Mouse (Mus musculus): ENCODE data around the gene Ttll11. TPM values are rescaled to one million over a fixed set of nuclear protein-coding genes. Genes with fewer than 3 reads are reported as not detected.

Gene Ttll11
- polyA plus RNA-seq, 1 experiment from 2014 or later = 4.1 TPM

DNA sequence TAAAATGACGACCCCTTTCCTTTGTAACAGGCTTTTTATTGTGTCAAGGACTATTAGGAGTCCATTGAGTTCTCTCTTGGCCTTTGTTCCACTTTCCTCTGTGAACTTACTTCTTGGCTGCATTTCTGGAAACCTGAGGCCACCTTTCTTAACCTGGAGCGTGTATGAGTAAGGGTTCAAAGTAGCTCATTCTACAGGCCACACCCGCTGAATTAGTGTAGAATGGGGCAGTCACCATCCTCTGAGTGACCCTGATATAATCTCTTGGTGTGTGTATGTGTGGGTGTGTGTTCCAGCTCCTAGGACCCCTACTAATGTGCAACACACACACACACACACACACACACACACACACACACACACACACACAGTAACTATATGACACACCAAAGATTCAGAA, 89.1 kb downstream of the Ttll11 start:
- no peaks in the 10 kb centered on the region for H3K4me1 ChIP-seq (replicated peaks)
- H3K9ac ChIP-seq = no peak overlapping the region
- H3K36me3 ChIP-seq = no peaks in the 10 kb centered on the region
- ATAC-seq (ENCODE audit: low FRiP score) = no peak
- no peaks in the 10 kb centered on the region for H3K27me3 ChIP-seq
- H3K4me2 ChIP-seq = no peak overlapping the region
- H3K27ac ChIP-seq = no peak overlapping the region
- H3K9me3 ChIP-seq = no peaks in the 10 kb centered on the region
- H3K4me3 ChIP-seq = no peak overlapping the region
- 82% methylated on average over 3 of the region's 3 CpGs for WGBS

DNA sequence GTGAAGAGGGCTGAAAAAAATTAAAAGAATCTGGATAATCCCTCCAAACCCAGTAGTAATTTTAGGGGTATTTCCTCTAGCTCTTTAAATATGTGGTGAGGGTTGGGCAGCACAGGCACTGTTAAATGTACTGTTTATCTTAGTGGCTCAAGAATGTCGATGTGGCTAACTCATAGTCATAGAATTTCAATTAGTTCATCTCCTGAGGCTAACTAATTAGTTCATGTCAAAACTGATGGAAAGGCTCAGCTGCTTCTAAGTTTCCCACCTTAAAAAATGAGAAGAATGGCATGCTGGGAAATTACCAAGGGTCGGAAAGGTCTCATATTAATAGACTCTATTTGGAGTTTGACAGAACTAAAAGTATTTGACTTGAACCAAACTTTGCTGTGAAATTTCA, 89.9 kb downstream of the Ttll11 start:
- H3K9me3 ChIP-seq = no peaks in the 10 kb centered on the region
- no peaks in the 10 kb centered on the region for H3K27me3 ChIP-seq
- no peaks in the 10 kb centered on the region for H3K36me3 ChIP-seq
- H3K4me2 ChIP-seq = no peak overlapping the region
- WGBS = 62% methylated on average over 2 of the region's 2 CpGs
- ATAC-seq (ENCODE audit: low FRiP score) = no peak
- H3K4me3 ChIP-seq = no peak overlapping the region
- no peaks in the 10 kb centered on the region for H3K4me1 ChIP-seq (replicated peaks)
- H3K27ac ChIP-seq = no peak overlapping the region
- no peak overlapping the region for H3K9ac ChIP-seq

- no peaks in the 10 kb centered on the region for H3K9me3 ChIP-seq
- H3K36me3 ChIP-seq = no peaks in the 10 kb centered on the region
- no peak overlapping the region for H3K27ac ChIP-seq
- WGBS = 47% methylated on average over 7 of the region's 7 CpGs
- peaks cover 3% of the 10 kb centered on the region; the same call in 1 of the 2 replicates for H3K27me3 ChIP-seq
- H3K4me1 ChIP-seq (replicated peaks) = peaks cover 17% of the 10 kb centered on the region
- no peak overlapping the region for H3K9ac ChIP-seq
- no peak overlapping the region for H3K4me3 ChIP-seq
- H3K4me2 ChIP-seq = no peak overlapping the region
- no peak for ATAC-seq (ENCODE audit: low FRiP score)
These were observed 95.4 kb downstream of the Ttll11 start for GRCm38 (mm10) chr2:35884296-35884695.

DNA sequence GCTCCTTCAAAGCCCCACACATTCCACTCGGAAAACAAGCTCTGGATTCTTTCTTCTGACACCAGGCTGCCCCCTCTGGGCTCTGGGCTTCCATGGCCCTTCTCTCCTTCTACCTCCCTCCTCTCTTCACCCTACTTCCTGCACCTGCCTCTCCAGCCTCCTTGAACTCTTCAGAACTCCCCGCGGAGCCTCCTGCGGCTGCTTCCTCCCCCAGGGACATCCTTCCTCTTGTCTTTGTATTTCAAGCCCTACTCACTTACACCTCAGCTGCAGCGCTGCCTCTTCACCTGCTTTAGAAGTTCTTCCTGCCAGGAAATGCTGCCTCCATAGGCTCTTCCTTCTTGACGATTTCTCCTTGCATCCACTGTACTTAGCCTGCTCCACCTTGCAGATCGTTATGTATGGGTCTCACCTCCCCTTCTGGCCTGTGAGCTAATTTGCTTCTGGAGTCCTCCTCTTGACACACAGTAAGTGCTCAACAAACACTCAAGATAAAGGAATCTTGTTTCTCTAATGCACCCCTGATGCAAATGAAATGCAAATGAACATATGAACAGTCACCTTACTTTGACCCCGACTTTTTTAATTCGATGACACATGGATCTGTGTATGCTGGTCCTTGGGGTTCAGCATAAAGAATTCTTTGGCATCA, 97.3 kb downstream of the Ttll11 start:
- Histone ChIP-seq H3K4me3 (no peak overlapping the region), H3K9ac (no peak overlapping the region), H3K27ac (no peak overlapping the region), H3K27me3 (peaks cover 4% of the 10 kb centered on the region; the same call in 1 of the 2 replicates), H3K9me3 (no peaks in the 10 kb centered on the region), H3K36me3 (no peaks in the 10 kb centered on the region), H3K4me2 (no peak overlapping the region), H3K4me1 (replicated peaks) (peaks cover 23% of the 10 kb centered on the region)
- WGBS = 64% methylated on average over 9 of the region's 9 CpGs
- no peak for ATAC-seq (ENCODE audit: low FRiP score)

DNA sequence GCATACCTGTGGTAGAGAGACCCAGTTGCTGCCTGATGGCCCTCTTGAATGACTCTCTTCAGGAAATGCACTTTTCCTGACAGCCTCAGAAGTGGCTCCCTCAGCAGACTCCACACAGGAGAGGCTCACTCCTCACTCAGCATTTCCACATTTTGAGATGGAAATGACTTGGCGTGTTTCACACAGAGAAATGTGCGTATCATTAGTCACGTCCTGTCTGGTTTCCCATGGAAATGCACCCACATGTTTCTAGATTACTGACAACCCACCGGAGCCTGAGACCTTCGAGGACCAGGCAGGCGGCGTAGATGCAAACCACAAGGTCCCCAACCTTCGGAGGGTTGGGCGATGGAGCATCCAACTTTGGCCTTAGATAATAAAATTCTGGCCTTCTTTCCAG, 97.8 kb downstream of the Ttll11 start:
- H3K4me2 ChIP-seq = no peak overlapping the region
- H3K9me3 ChIP-seq = no peaks in the 10 kb centered on the region
- peaks cover 4% of the 10 kb centered on the region; the same call in 1 of the 2 replicates for H3K27me3 ChIP-seq
- H3K4me3 ChIP-seq = no peak overlapping the region
- H3K9ac ChIP-seq = no peak overlapping the region
- no peak for ATAC-seq (ENCODE audit: low FRiP score)
- no peak overlapping the region for H3K27ac ChIP-seq
- no peaks in the 10 kb centered on the region for H3K36me3 ChIP-seq
- 77% methylated on average over 9 of the region's 9 CpGs for WGBS
- peaks cover 29% of the 10 kb centered on the region for H3K4me1 ChIP-seq (replicated peaks)

DNA sequence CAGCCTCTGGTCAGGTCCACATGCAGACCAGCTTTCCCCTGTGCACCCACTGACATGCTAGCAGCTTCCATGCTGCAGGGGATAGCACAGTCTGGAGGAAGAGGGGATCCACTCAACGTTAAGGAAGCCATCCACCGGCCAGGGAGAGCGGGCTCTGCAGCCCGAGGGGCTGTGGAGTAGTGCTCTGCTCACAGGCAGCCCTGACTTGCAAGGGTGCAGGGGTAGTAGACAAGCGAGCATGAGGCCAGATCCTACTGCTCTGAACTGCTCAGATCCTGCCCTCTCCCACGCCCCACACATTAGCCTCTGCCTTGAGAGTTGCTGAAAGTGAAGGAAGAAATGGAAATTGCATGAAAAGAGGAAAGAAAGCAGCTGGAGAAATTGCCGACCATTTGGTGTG, 99.4 kb downstream of the Ttll11 start:
- no peak overlapping the region for H3K4me3 ChIP-seq
- no peak overlapping the region for H3K4me2 ChIP-seq
- 58% methylated on average over 7 of the region's 7 CpGs for WGBS
- no peak for ATAC-seq (ENCODE audit: low FRiP score)
- H3K27ac ChIP-seq = 0 out of 2 replicates have a peak overlapping the region, but pooled peaks have one; percentile 12
- no peak overlapping the region for H3K9ac ChIP-seq
- no peaks in the 10 kb centered on the region for H3K9me3 ChIP-seq
- H3K4me1 ChIP-seq (replicated peaks) = peaks cover 32% of the 10 kb centered on the region
- H3K36me3 ChIP-seq = no peaks in the 10 kb centered on the region
- peaks cover 4% of the 10 kb centered on the region; the same call in 1 of the 2 replicates for H3K27me3 ChIP-seq

DNA sequence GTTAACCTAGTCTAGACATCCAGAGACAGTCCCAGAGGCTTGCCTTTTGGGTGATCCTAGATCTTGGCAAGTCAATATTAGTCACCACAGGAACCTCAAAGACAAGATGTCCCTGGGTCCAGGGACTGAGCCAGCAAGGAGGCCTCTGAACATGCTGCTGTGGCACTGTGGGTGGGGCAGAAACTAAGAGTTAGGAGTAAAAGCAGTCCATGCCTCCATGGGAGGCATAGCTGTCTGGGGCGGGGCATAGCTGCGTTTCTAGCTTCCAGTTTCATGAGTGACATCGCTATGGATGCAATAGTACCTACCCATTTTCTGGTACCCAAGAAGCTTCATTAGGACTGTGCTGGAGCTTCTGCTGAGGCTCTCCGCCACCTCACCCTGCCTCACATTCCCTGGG, 99.8 kb downstream of the Ttll11 start:
- no peaks in the 10 kb centered on the region for H3K9me3 ChIP-seq
- H3K4me2 ChIP-seq = no peak overlapping the region
- no peak overlapping the region for H3K27ac ChIP-seq
- no peaks in the 10 kb centered on the region for H3K36me3 ChIP-seq
- WGBS = 69% methylated on average over 4 of the region's 4 CpGs
- H3K4me3 ChIP-seq = no peak overlapping the region
- ATAC-seq (ENCODE audit: low FRiP score) = 0 out of 2 replicates have a peak, but pooled peaks have one; percentile 22
- no peak overlapping the region for H3K9ac ChIP-seq
- H3K27me3 ChIP-seq = peaks cover 4% of the 10 kb centered on the region; the same call in 1 of the 2 replicates
- peaks cover 32% of the 10 kb centered on the region for H3K4me1 ChIP-seq (replicated peaks)

DNA sequence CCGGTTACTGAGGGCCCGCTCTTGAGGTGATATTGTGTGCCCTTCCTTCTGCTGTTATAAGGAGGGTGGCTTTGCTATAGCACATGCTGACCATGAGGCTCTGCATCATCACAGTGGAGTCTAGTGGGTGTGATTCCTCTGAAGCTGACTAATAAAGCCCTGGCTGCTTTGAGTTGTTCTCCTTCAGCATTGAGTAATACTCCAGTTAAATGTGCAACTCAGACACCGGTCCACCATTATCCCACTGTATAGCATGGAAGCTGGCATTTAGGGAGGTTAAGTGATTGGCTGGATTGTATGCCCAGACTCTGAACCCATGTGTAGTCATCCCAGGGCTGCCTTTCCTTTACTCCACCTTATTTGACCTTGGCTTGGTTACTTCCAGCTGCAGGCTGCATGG, 101.2 kb downstream of the Ttll11 start:
- H3K4me1 ChIP-seq (replicated peaks) = peaks cover 33% of the 10 kb centered on the region
- no peak overlapping the region for H3K27ac ChIP-seq
- H3K4me2 ChIP-seq = no peak overlapping the region
- H3K9me3 ChIP-seq = no peaks in the 10 kb centered on the region
- no peak overlapping the region for H3K4me3 ChIP-seq
- H3K9ac ChIP-seq = no peak overlapping the region
- H3K36me3 ChIP-seq = no peaks in the 10 kb centered on the region
- peaks cover 4% of the 10 kb centered on the region; the same call in 1 of the 2 replicates for H3K27me3 ChIP-seq
- no peak for ATAC-seq (ENCODE audit: low FRiP score)
- 99% methylated on average over 3 of the region's 3 CpGs for WGBS

DNA sequence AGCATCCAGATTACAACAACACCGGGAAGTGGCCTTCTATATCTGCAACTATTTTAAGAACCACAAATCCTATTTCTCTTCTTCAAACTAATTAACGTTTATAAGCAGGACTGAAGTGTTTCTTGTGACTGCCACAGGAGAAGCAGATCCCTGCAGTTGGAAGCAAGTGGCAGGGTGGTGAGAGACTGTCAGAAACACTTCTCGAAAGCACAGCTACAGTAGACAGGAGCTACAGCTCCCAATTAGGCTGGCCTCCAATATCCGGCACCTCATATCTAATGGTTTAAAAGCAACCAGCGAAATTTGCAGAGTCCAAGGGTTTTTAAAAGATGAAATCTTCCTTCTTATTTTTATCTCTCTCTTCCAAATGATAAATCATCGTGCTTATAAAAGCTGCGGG, 104.1 kb downstream of the Ttll11 start:
- WGBS = 88% methylated on average over 7 of the region's 7 CpGs
- no peak overlapping the region for H3K27ac ChIP-seq
- ATAC-seq (ENCODE audit: low FRiP score) = no peak

DNA sequence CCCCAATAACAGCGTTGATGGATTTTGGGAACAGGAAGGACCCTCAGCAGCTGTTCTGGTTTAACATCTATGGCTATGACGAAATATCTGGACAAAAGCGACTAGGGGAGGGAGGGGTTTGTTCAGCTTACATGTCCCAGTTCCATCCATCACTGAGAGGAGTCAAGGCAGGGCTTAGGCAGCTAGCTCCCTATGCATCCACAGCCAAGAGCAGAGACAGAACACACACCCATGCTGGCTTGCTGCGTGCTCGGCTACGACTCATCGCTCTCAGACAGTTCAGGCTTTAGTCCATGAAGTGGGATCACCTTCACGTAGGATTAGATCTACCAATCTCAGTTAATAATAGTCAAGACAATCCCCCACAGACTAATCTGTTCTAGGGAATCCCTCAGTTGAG, 105.3 kb downstream of the Ttll11 start:
- Histone ChIP-seq H3K27ac (no peak overlapping the region), H3K9ac (no peak overlapping the region), H3K4me1 (replicated peaks) (peaks cover 36% of the 10 kb centered on the region), H3K4me3 (no peak overlapping the region), H3K27me3 (peaks cover 3% of the 10 kb centered on the region; the same call in 1 of the 2 replicates), H3K9me3 (no peaks in the 10 kb centered on the region), H3K4me2 (no peak overlapping the region), H3K36me3 (no peaks in the 10 kb centered on the region)
- ATAC-seq (ENCODE audit: low FRiP score) = no peak
- WGBS = 87% methylated on average over 8 of the region's 8 CpGs

More for the DNA sequence above, 104.1 kb downstream of the Ttll11 start:
- Histone ChIP-seq H3K27me3 (peaks cover 4% of the 10 kb centered on the region; the same call in 1 of the 2 replicates), H3K9me3 (no peaks in the 10 kb centered on the region), H3K4me3 (no peak overlapping the region), H3K36me3 (no peaks in the 10 kb centered on the region), H3K4me2 (no peak overlapping the region), H3K9ac (no peak overlapping the region), H3K4me1 (replicated peaks) (peaks cover 42% of the 10 kb centered on the region)

DNA sequence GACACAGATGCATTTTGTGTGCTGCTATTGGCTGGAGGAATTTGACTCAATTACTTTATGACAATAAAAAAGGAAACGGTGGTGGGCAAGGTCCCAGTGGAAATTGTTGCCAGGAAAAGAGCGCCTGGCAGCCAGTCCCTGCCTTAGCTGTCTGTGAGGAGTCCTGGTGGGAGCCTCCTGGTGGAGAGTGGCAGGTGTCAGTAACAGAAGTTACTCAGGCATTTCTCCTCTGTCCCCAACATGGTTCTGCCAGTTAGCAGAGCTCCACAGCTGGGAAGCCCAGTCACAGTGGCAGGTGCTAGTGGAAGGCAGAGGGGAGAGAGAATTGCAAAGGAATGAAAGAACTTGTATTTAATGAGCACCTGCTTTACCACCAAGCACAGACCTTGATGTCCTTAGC, 110.5 kb downstream of the Ttll11 start:
- no peak overlapping the region; the same call in 1 of the 2 replicates for H3K27ac ChIP-seq
- H3K4me3 ChIP-seq = no peak overlapping the region
- no peak overlapping the region for H3K4me2 ChIP-seq
- peaks cover 25% of the 10 kb centered on the region for H3K4me1 ChIP-seq (replicated peaks)
- WGBS = 20% methylated on average over 2 of the region's 2 CpGs
- no peaks in the 10 kb centered on the region for H3K9me3 ChIP-seq
- no peaks in the 10 kb centered on the region for H3K27me3 ChIP-seq
- H3K9ac ChIP-seq = no peak overlapping the region
- H3K36me3 ChIP-seq = no peaks in the 10 kb centered on the region
- peak; percentile 52; the same call in 1 of the 2 replicates for ATAC-seq (ENCODE audit: low FRiP score)

DNA sequence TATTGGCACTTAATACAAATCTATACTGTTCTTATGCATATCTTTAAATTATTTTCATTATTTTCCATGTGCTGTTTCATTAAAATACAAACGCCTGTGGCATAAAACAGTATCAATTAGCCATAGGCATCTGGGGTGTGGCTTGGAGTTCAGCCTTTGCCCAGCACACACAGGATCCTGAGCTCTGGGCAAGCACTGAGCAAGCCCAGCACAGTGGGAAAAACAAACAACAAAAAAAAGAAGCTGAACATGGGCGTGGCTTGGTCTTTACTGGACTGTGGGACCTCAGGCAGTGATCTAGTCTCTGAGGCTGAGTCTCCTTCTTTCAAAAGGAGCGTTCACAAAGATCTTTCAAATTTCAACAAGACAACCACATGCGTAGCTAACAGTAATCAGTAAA, 116.4 kb downstream of the Ttll11 start:
- H3K4me2 ChIP-seq = no peak overlapping the region
- H3K4me1 ChIP-seq (replicated peaks) = peaks cover 13% of the 10 kb centered on the region
- no peak overlapping the region for H3K27ac ChIP-seq
- H3K9ac ChIP-seq = no peak overlapping the region
- 0 out of 2 replicates have a peak, but pooled peaks cover 3% of the 10 kb centered on the region for H3K27me3 ChIP-seq
- ATAC-seq (ENCODE audit: low FRiP score) = no peak
- H3K9me3 ChIP-seq = no peaks in the 10 kb centered on the region
- WGBS = 79% methylated on average over 4 of the region's 4 CpGs
- no peaks in the 10 kb centered on the region for H3K36me3 ChIP-seq
- no peak overlapping the region for H3K4me3 ChIP-seq

DNA sequence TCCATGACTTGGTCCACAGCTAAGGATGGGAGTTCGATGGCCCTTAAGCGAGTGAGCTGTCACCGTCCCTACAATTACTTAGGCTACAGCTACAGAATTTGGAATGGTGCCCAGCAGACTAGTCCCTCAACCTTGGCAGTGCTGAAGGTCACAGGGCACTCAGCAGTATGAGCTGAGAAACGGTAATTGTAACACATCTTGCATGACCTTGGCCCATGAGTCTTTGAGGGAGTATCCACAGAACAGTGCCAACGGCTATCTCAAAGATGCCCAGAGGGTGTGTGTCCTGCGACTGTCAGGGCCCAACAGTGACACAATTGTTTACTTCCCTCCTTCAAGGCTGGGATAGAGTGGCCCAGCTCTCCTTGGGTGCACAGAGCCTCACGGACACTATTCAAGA, 118.5 kb downstream of the Ttll11 start:
- H3K9me3 ChIP-seq = no peaks in the 10 kb centered on the region
- no peak overlapping the region for H3K4me3 ChIP-seq
- no peaks in the 10 kb centered on the region for H3K36me3 ChIP-seq
- H3K27ac ChIP-seq = no peak overlapping the region
- WGBS = 91% methylated on average over 7 of the region's 7 CpGs
- no peak overlapping the region for H3K9ac ChIP-seq
- no peak overlapping the region for H3K4me2 ChIP-seq
- H3K27me3 ChIP-seq = 0 out of 2 replicates have a peak, but pooled peaks cover 3% of the 10 kb centered on the region
- H3K4me1 ChIP-seq (replicated peaks) = peaks cover 13% of the 10 kb centered on the region
- no peak for ATAC-seq (ENCODE audit: low FRiP score)

Measured in hindbrain, embryonic 13.5 days (tissue).